ENCODE assay signal across 8 mouse cellular contexts in genomic region chr11:74371393-74372100, GRCm38 (mm10). TPM values are rescaled to one million over a fixed set of nuclear protein-coding genes. Genes with fewer than 3 reads are reported as not detected.
A peak's percentile ranks its signal among the peaks of the same experiment; 100 is the strongest.
DNase-seq lines count a peak whose midpoint lies in the region; ATAC-seq and TF ChIP-seq lines count a peak whose summit lies in the region.
"Had no signal": no experiment of that assay in that cellular context is flagged by ENCODE, and none has a peak within 500 bp of the region (broad histone marks: within the 10 kb centered on the region; RNA-seq: fewer than 3 reads in every experiment).

No protein-coding gene starts in this region.

- ATAC-seq in Patski = peak; percentile 54
- ATAC-seq in forebrain, embryonic 14.5 days = peak; percentile 67
- peak; percentile 83 for ATAC-seq in hindbrain, postnatal 0 days
- ATAC-seq in midbrain, embryonic 15.5 days (replicated peaks) = peak; percentile 71

- H3K27me3 ChIP-seq in Patski = peaks cover 31% of the 10 kb centered on the region
- H3K27me3 ChIP-seq in forebrain, embryonic 14.5 days (replicated peaks; ENCODE audit: control insufficient read depth, insufficient read depth, low read length) = no peaks in the 10 kb centered on the region; the same call in 1 of the 2 replicates
- no peaks in the 10 kb centered on the region for H3K27me3 ChIP-seq in hindbrain, postnatal 0 days (ENCODE audit: insufficient read depth, low read length)
- H3K27me3 ChIP-seq in midbrain, embryonic 15.5 days (replicated peaks) = no peaks in the 10 kb centered on the region
- H3K27me3 ChIP-seq in small intestine, adult 2 months (ENCODE audit: control insufficient read depth, insufficient read depth, low read length) = peaks cover 4% of the 10 kb centered on the region; the same call in 1 of the 2 replicates

- H3K4me3 ChIP-seq in forebrain, embryonic 14.5 days (ENCODE audit: low read depth, low read length) = no peak overlapping the region
- no peak overlapping the region for H3K4me3 ChIP-seq in hindbrain, postnatal 0 days (ENCODE audit: low read length)
- no peak overlapping the region for H3K4me3 ChIP-seq in midbrain, embryonic 15.5 days
- no peak overlapping the region for H3K4me3 ChIP-seq in small intestine, adult 2 months (ENCODE audit: low read depth, low read length)

- H3K36me3 ChIP-seq in forebrain, embryonic 14.5 days (ENCODE audit: control insufficient read depth, insufficient read depth, low read length) = no peaks in the 10 kb centered on the region
- no peaks in the 10 kb centered on the region for H3K36me3 ChIP-seq in hindbrain, postnatal 0 days (ENCODE audit: insufficient read depth, low read length)
- H3K36me3 ChIP-seq in midbrain, embryonic 15.5 days (replicated peaks) = no peaks in the 10 kb centered on the region
- H3K36me3 ChIP-seq in small intestine, adult 2 months (ENCODE audit: control insufficient read depth, insufficient read depth, low read length) = no peaks in the 10 kb centered on the region

- H3K27ac ChIP-seq in forebrain, embryonic 14.5 days (ENCODE audit: low read depth, low read length) = no peak overlapping the region
- H3K27ac ChIP-seq in hindbrain, postnatal 0 days = no peak overlapping the region
- no peak overlapping the region for H3K27ac ChIP-seq in midbrain, embryonic 15.5 days
- no peak overlapping the region for H3K27ac ChIP-seq in small intestine, adult 2 months (ENCODE audit: insufficient read depth, low read depth, low read length)
- H3K27ac ChIP-seq: macrophage had no signal

- DNase-seq in Patski (ENCODE audit: low read depth, low spot score) = peak; percentile 9
- DNase-seq in c-Kit-positive CD71-positive TER-119-positive erythroid progenitor cells, embryonic 14.5 days (ENCODE audit: low spot score) = peak; percentile 47
- DNase-seq in forebrain, embryonic 14.5 days (ENCODE audit: low spot score) = peak; percentile 81
- DNase-seq in hindbrain, postnatal 0 days (ENCODE audit: low spot score) = peak; percentile 88
- DNase-seq in left cerebral cortex, postnatal 14 days (ENCODE audit: low spot score in 2 of 2) = peak; percentile 72 to 89

- no peak overlapping the region for H3K9ac ChIP-seq in forebrain, embryonic 14.5 days (ENCODE audit: low read length)
- no peak overlapping the region for H3K9ac ChIP-seq in hindbrain, postnatal 0 days (replicated peaks; ENCODE audit: low read length)
- no peak overlapping the region for H3K9ac ChIP-seq in midbrain, embryonic 15.5 days

- no peaks in the 10 kb centered on the region for H3K9me3 ChIP-seq in forebrain, embryonic 14.5 days (replicated peaks; ENCODE audit: control insufficient read depth, low read length)
- H3K9me3 ChIP-seq in hindbrain, postnatal 0 days (ENCODE audit: low read length) = no peaks in the 10 kb centered on the region
- no peaks in the 10 kb centered on the region for H3K9me3 ChIP-seq in midbrain, embryonic 15.5 days

- TF ChIP-seq CTCF in Patski (IDR thresholded peaks at IDR 0.05) = peak; percentile 91
- peak; percentile 88 for TF ChIP-seq CTCF in hindbrain, postnatal 0 days (IDR thresholded peaks at IDR 0.05; ENCODE audit: low read depth)
- TF ChIP-seq CTCF in small intestine, adult 2 months (IDR thresholded peaks at IDR 0.05; ENCODE audit: extremely low read depth, insufficient read length, insufficient replicate concordance, low read depth, low read length) = peak; percentile 74; the same call in 1 of the 2 replicates

- intact Hi-C loops in left cerebral cortex, postnatal 14 days (cut with DNase I) = loop anchor here (2.0 to 10.0 kb wide), 2 partner anchors 1233 to 1297 kb away; partner anchors contain the start of gene Haspin

- CTCF ChIA-PET in Patski (lab: Charles Lee) = interaction anchor here (0.9 to 2.4 kb wide), 5 partner anchors 11 to 718 kb away, joined by 3 to 10 read pairs (median 3); partner anchors contain the start of gene Olfr412

- 10% methylated on average over 22 of the region's 22 CpGs for WGBS in forebrain, embryonic 14.5 days
- 9% methylated on average over 22 of the region's 22 CpGs for WGBS in hindbrain, postnatal 0 days
- 12% methylated on average over 22 of the region's 22 CpGs for WGBS in midbrain, embryonic 15.5 days
- WGBS in small intestine, adult 2 months = 14% methylated on average over 22 of the region's 22 CpGs

- H3K4me1 ChIP-seq in forebrain, embryonic 14.5 days (ENCODE audit: control insufficient read depth, insufficient read depth, low read length) = no peaks in the 10 kb centered on the region
- H3K4me1 ChIP-seq in hindbrain, postnatal 0 days (ENCODE audit: insufficient read depth, low read length) = no peaks in the 10 kb centered on the region
- H3K4me1 ChIP-seq in midbrain, embryonic 15.5 days = no peaks in the 10 kb centered on the region
- H3K4me1 ChIP-seq in small intestine, adult 2 months (ENCODE audit: control insufficient read depth, insufficient read depth, insufficient read length, low read length) = no peaks in the 10 kb centered on the region

- TF ChIP-seq POLR2A in small intestine, adult 2 months (IDR thresholded peaks at IDR 0.05; ENCODE audit: low read depth, low read length) = peak; percentile 45; the same call in 1 of the 2 replicates

- H3K4me2 ChIP-seq in forebrain, embryonic 14.5 days (ENCODE audit: low read length) = no peak overlapping the region
- H3K4me2 ChIP-seq in hindbrain, postnatal 0 days (ENCODE audit: low read depth, low read length) = no peak overlapping the region
- H3K4me2 ChIP-seq in midbrain, embryonic 15.5 days = peak overlapping the region; percentile 18; the same call in 1 of the 2 replicates

- in situ Hi-C loops in Patski (cut with MboI; ENCODE audit: low pct_unique_long_range_greater_than_20kb) = loop anchor here (5.0 to 25.0 kb wide), 3 partner anchors 384 to 1084 kb away; partner anchors contain the start of gene Olfr398

- POLR2A ChIA-PET in Patski (lab: Charles Lee) = no interaction called here

RNA-seq across cellular contexts. Expression of gene Olfr412, which starts 9.7 kb away (rescaled TPM):
- polyA plus RNA-seq in Patski (2021) = not detected
- not detected in 2 replicates for polyA plus RNA-seq in forebrain, embryonic 14.5 days (2014; fragmentation: Nextera tagmentation; extraction: Ambion mirVana)
- not detected in 2 replicates for total RNA-seq in hindbrain, postnatal 0 days (2014; rRNA removed)
- not detected in 2 replicates for polyA plus RNA-seq in hindbrain, postnatal 0 days (2015; fragmentation: Nextera tagmentation; extraction: Ambion mirVana)
- total RNA-seq in left cerebral cortex, postnatal 14 days (2021) = not detected
- polyA plus RNA-seq in midbrain, embryonic 15.5 days (2015; fragmentation: Nextera tagmentation; extraction: Ambion mirVana) = not detected in 2 replicates
- polyA plus RNA-seq in small intestine, adult 2 months (2012; rRNA removed) = not detected in 2 replicates
- polyA plus RNA-seq: macrophage had no signal

RNA-seq across cellular contexts. Expression of gene Olfr411, which starts 19.1 kb away (rescaled TPM):
- polyA plus RNA-seq in Patski (2021) = not detected
- not detected in 2 replicates for polyA plus RNA-seq in forebrain, embryonic 14.5 days (2014; fragmentation: Nextera tagmentation; extraction: Ambion mirVana)
- total RNA-seq in hindbrain, postnatal 0 days (2014; rRNA removed) = not detected in 2 replicates
- polyA plus RNA-seq in hindbrain, postnatal 0 days (2015; fragmentation: Nextera tagmentation; extraction: Ambion mirVana) = not detected in 2 replicates
- total RNA-seq in left cerebral cortex, postnatal 14 days (2021) = not detected
- not detected in 2 replicates for polyA plus RNA-seq in midbrain, embryonic 15.5 days (2015; fragmentation: Nextera tagmentation; extraction: Ambion mirVana)
- not detected in 2 replicates for polyA plus RNA-seq in small intestine, adult 2 months (2012; rRNA removed)
- polyA plus RNA-seq: macrophage had no signal

RNA-seq across cellular contexts. Expression of gene Olfr410, which starts 33.7 kb away (rescaled TPM):
- polyA plus RNA-seq in Patski (2021) = not detected
- not detected in 2 replicates for polyA plus RNA-seq in forebrain, embryonic 14.5 days (2014; fragmentation: Nextera tagmentation; extraction: Ambion mirVana)
- not detected in 2 replicates for total RNA-seq in hindbrain, postnatal 0 days (2014; rRNA removed)
- polyA plus RNA-seq in hindbrain, postnatal 0 days (2015; fragmentation: Nextera tagmentation; extraction: Ambion mirVana) = not detected in 2 replicates
- not detected for total RNA-seq in left cerebral cortex, postnatal 14 days (2021)
- polyA plus RNA-seq in midbrain, embryonic 15.5 days (2015; fragmentation: Nextera tagmentation; extraction: Ambion mirVana) = not detected in 2 replicates
- polyA plus RNA-seq in small intestine, adult 2 months (2012; rRNA removed) = not detected in 2 replicates
- polyA plus RNA-seq: macrophage had no signal

Comparison
In these comparisons a context has a peak if more than half of its experiments do, and no peak if none do; other contexts are left out.
1. DNase-seq: peak in every context shown above with its lines; median percentile 88 in hindbrain, postnatal 0 days; 81 in forebrain, embryonic 14.5 days; 80 in left cerebral cortex, postnatal 14 days; 47 in c-Kit-positive CD71-positive TER-119-positive erythroid progenitor cells, embryonic 14.5 days; 9 in Patski.